Mouse (Mus musculus) layer of hippocampus, adult 9-10 months (tissue): Measurements from ENCODE around the gene Ang6.
"Not testable (repeated sequence)": the region's sequence is repeated elsewhere in the genome, so short reads cannot be mapped to it uniquely, and the experiment has no call there.

Source experiments
- DNase-seq: peaks from one replicate; pipeline ENCODE4 v3.0.0; 2022; ENCODE audit warnings: low spot score

Gene Ang6

GRCm38 (mm10) chr14:44002169-44002568 lies at the start of gene Ang6:
Ang6 (minus strand) TSS chr14:44002269.
- DNase-seq, result no peak

GRCm38 (mm10) chr14:44046567-44046966 lies 44.5 kb upstream of the Ang6 start:
- DNase-seq, result not testable (repeated sequence)

- DNase-seq, result not testable (repeated sequence)
These were observed 29.8 kb upstream of the Ang6 start for GRCm38 (mm10) chr14:44031828-44032227.

- DNase-seq, result not testable (repeated sequence)
These were observed 7.6 kb upstream of the Ang6 start for GRCm38 (mm10) chr14:44009686-44010085.

GRCm38 (mm10) chr14:44008021-44008420 lies 6.0 kb upstream of the Ang6 start:
- not testable (repeated sequence) for DNase-seq

- no peak for DNase-seq
These were observed 469 bp downstream of the Ang6 start for GRCm38 (mm10) chr14:44001600-44001999.

GRCm38 (mm10) chr14:43998455-43999000 lies 3.5 kb downstream of the Ang6 start:
- DNase-seq, result not testable (repeated sequence)

- DNase-seq, result peak; percentile 69
These were observed 14.7 kb downstream of the Ang6 start for GRCm38 (mm10) chr14:43987404-43987803.

GRCm38 (mm10) chr14:43986147-43986546 lies 15.9 kb downstream of the Ang6 start:
- no peak for DNase-seq

- peak; percentile 3 for DNase-seq
These were observed 18.2 kb downstream of the Ang6 start for GRCm38 (mm10) chr14:43983897-43984296.

- DNase-seq, result no peak
These were observed 18.6 kb downstream of the Ang6 start for GRCm38 (mm10) chr14:43983454-43983853.

- not testable (repeated sequence) for DNase-seq
These were observed 45.3 kb downstream of the Ang6 start, which contains the start of gene Ang5 for GRCm38 (mm10) chr14:43956769-43957168. Ang5 (plus strand) TSS chr14:43957069.

- not testable (repeated sequence) for DNase-seq
These were observed 47.0 kb downstream of the Ang6 start for GRCm38 (mm10) chr14:43955074-43955473.

GRCm38 (mm10) chr14:43953382-43953781 lies 48.7 kb downstream of the Ang6 start:
- DNase-seq, result not testable (repeated sequence)
